ENCODE assay signal across 16 mouse cellular contexts in the genomic region with DNA sequence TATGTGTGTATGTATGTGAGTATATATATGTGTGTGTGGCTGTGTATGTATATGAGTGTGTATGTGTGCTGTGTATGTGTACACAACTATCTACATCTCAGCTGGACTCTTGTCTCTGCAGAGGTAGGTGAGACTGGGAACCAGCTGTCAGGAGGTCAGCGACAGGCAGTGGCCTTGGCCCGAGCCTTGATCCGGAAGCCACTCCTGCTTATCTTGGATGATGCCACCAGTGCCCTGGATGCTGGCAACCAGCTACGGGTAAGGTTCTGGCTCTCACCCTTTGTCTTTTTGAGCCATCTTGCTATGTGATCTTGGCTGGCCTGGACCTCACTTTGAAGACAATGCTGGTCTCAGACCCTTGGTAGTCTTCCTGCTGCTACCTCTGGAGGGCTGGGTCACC. TPM values are rescaled to one million over a fixed set of nuclear protein-coding genes. Genes with fewer than 3 reads are reported as not detected.
"Had no signal": no experiment of that assay in that cellular context is flagged by ENCODE, and none has a peak within 500 bp of the region (broad histone marks: within the 10 kb centered on the region; RNA-seq: fewer than 3 reads in every experiment).

No protein-coding gene starts in this region.

- H3K9ac ChIP-seq: neural tube, embryonic 12.5 days; neural tube, embryonic 13.5 days; neural tube, embryonic 15.5 days; stomach, embryonic 15.5 days had no signal

- H3K4me2 ChIP-seq: neural tube, embryonic 12.5 days; neural tube, embryonic 13.5 days; neural tube, embryonic 15.5 days; stomach, embryonic 15.5 days had no signal

- H3K27ac ChIP-seq: neural tube, embryonic 12.5 days; neural tube, embryonic 13.5 days; neural tube, embryonic 15.5 days; stomach, embryonic 15.5 days; stomach, postnatal 0 days had no signal

- DNase-seq: retina, postnatal 1 day; right cerebral cortex, adult 18-20 months; right cerebral cortex, postnatal 14 days; right cerebral cortex, postnatal 25 days; right cerebral cortex, postnatal 4 days; thymus, adult 18-20 months; thymus, adult 2 months; thymus, postnatal 14 days; thymus, postnatal 25 days; thymus, postnatal 36 days; thymus, postnatal 4 days had no signal

- H3K36me3 ChIP-seq: neural tube, embryonic 12.5 days; neural tube, embryonic 13.5 days; neural tube, embryonic 15.5 days; stomach, embryonic 15.5 days had no signal

- H3K9me3 ChIP-seq: neural tube, embryonic 12.5 days; neural tube, embryonic 13.5 days; neural tube, embryonic 15.5 days; stomach, embryonic 15.5 days had no signal

- H3K4me3 ChIP-seq: neural tube, embryonic 12.5 days; neural tube, embryonic 13.5 days; neural tube, embryonic 15.5 days; stomach, embryonic 15.5 days had no signal

RNA-seq across cellular contexts. Expression of a gene that starts 41.9 kb away (rescaled TPM):
- polyA plus RNA-seq: neural tube, embryonic 13.5 days had no signal
